Mouse (Mus musculus) CH12.LX (cell line): ENCODE measurements around the gene Dixdc1.

Source experiments
- CTCF ChIP-seq, 2 experiments: IDR thresholded peaks in 1 of 2; conservative IDR thresholded peaks in 1 of 2; 2 replicates each; pipeline ENCODE4 v1.5.1; 2011 to 2012; ENCODE audit warnings: low read depth in 2 of 2, low read length in 2 of 2, improper control_type of control experiment in 1 of 2, inconsistent platforms in 1 of 2, mild to moderate bottlenecking in 1 of 2, moderate library complexity in 1 of 2
- EP300 ChIP-seq: IDR thresholded peaks from 2 replicates; pipeline ENCODE4 v1.6.1; 2011; ENCODE audit warnings: low read length, improper control_type of control experiment
- MAX ChIP-seq: IDR thresholded peaks from 2 replicates; pipeline ENCODE4 v1.6.1; 2011; ENCODE audit warnings: low read length, improper control_type of control experiment
- MYC ChIP-seq: IDR thresholded peaks from 2 replicates; pipeline ENCODE4 v1.6.1; 2011; ENCODE audit warnings: low read depth, mild to moderate bottlenecking, improper control_type of control experiment, low read length
- POLR2A ChIP-seq: IDR thresholded peaks from 2 replicates; pipeline ENCODE4 v1.6.1; 2011; ENCODE audit warnings: low read depth, mild to moderate bottlenecking, improper control_type of control experiment, low read length
- RAD21 ChIP-seq: IDR thresholded peaks from 2 replicates; pipeline ENCODE4 v1.6.1; 2011; ENCODE audit warnings: low read depth, mild to moderate bottlenecking, low read length, improper control_type of control experiment, moderate library complexity
- RCOR1 ChIP-seq: conservative IDR thresholded peaks from 2 replicates; pipeline ENCODE4 v1.6.1; 2012; ENCODE audit warnings: low read depth, mild to moderate bottlenecking, inconsistent platforms, low read length, improper control_type of control experiment
- USF1 ChIP-seq: IDR thresholded peaks from 2 replicates; pipeline ENCODE4 v1.6.1; 2014; ENCODE audit warnings: low read depth, mild to moderate bottlenecking, inconsistent platforms, low read length, improper control_type of control experiment
- USF2 ChIP-seq: conservative IDR thresholded peaks from 2 replicates; pipeline ENCODE4 v1.6.1; 2011; ENCODE audit warnings: low read depth, low read length, improper control_type of control experiment

DNA sequence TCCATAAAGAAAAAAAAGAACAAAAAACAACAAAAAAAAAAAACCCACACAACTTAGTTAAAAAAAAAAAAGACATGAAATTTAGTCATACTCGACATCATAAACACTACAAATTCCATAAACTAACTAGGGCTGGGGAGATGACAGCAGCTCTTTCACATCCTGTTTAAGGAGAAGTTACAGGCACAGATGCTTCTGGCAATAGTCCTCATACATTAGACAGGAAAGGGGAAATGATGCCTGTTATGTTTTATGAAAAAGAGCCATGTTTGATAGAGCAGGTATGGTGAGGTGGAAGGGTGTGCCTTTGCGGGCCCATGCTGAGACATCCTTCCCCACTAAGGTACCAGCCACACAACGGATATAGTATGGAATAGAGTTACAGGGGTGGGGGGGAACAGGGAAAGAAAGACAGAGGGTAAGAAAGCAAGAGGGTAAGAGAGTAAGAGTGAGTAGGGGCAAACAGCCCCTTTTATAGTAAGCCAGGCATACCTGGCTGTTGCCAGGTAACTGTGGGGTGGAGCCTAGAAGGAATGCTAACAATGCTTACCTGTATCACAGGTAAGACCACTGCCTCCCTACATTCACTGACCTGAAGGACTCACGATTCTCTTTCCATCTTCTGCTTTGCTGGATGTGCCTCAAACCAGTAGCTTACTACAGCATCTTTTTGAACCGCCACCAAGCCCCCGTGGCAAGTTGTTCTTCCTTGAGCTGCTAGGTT lies 22.4 kb upstream of the Dixdc1 start:
- TF ChIP-seq EP300 (no peak), POLR2A (no peak), CTCF (conservative IDR thresholded peaks at IDR 0.05 in 1 of 2, IDR thresholded peaks at IDR 0.05 in 1 of 2; ENCODE audit: low read depth in 2 of 2, low read length in 2 of 2) (no peak), RAD21 (no peak), USF2 (no peak), USF1 (no peak), MYC (no peak), RCOR1 (no peak), MAX (no peak)
